Mouse (Mus musculus): ENCODE measurements around the gene Fads3.

GRCm38 (mm10) chr19:10015442-10015841 lies 25.9 kb upstream of the Fads3 start:
- TF ChIP-seq CTCF (IDR thresholded peaks at IDR 0.05) (no peak), EP300 (IDR thresholded peaks at IDR 0.05) (no peak)

Measured in lung, postnatal 0 days (tissue).